Mouse (Mus musculus) intestine, embryonic 16.5 days (tissue): Measurements from ENCODE around the gene Cfap77. TPM values are rescaled to one million over a fixed set of nuclear protein-coding genes. Genes with fewer than 3 reads are reported as not detected.

ENCODE experiments used
- ATAC-seq: fragments of 200-750 bp; cut with Nextera tagmentation; 2 replicates; pipeline ENCODE4 v1.8.0; 2017; ENCODE audit warnings: moderate TSS enrichment, moderate library complexity
- H3K27ac ChIP-seq: fragments of 300-500 bp; sonication (generic); 2 replicates; pipeline ENCODE4 v1.5.1; 2014; ENCODE audit warnings: mild to moderate bottlenecking, low read length
- H3K27me3 ChIP-seq: fragments of 300-500 bp; sonication (generic); replicated peaks from 2 replicates; pipeline ENCODE4 v1.6.1; 2014; ENCODE audit warnings: low read length, control low read depth, mixed read lengths; ENCODE audit not compliant: control insufficient read depth, insufficient read depth
- H3K36me3 ChIP-seq: fragments of 300-500 bp; sonication (generic); 2 replicates; pipeline ENCODE4 v1.6.1; 2014; ENCODE audit warnings: low read length, control low read depth; ENCODE audit not compliant: control insufficient read depth, insufficient read depth
- H3K4me1 ChIP-seq: fragments of 300-500 bp; sonication (generic); 2 replicates; pipeline ENCODE4 v1.6.1; 2014; ENCODE audit warnings: low read length, control low read depth, mixed read lengths; ENCODE audit not compliant: control insufficient read depth, insufficient read depth
- H3K4me2 ChIP-seq: fragments of 300-500 bp; sonication (generic); 2 replicates; pipeline ENCODE4 v1.6.1; 2014; ENCODE audit warnings: low read depth, low read length, control low read depth
- H3K4me3 ChIP-seq: fragments of 300-500 bp; sonication (generic); 2 replicates; pipeline ENCODE4 v1.5.1; 2014; ENCODE audit warnings: mild to moderate bottlenecking, low read length
- H3K9ac ChIP-seq: fragments of 300-500 bp; sonication (generic); 2 replicates; pipeline ENCODE4 v1.6.1; 2014; ENCODE audit warnings: low read depth, low read length
- H3K9me3 ChIP-seq: fragments of 300-500 bp; sonication (generic); 2 replicates; pipeline ENCODE4 v1.6.1; 2016; ENCODE audit warnings: low read length, control low read depth; ENCODE audit not compliant: control insufficient read depth
- WGBS: fragments of 180-500 bp; shearing (Covaris S2); extraction: QIAGEN DNeasy Blood & Tissue Kit; methylation state at CpG from one replicate; pipeline ENCODE4 v1.1.7; 2014; 5-methylcytosine and 5-hydroxymethylcytosine counted together
- polyA plus RNA-seq: library from polyadenylated mRNA; unstranded; fragments of >200 nt; fragmentation: Nextera tagmentation; extraction: Ambion mirVana; gene quantifications from 2 replicates; pipeline ENCODE4 v1.2.1, GENCODE M21; 2015

The Cfap77 gene
- polyA plus RNA-seq, 1 experiment from 2014 or later, result 0.31 TPM

DNA sequence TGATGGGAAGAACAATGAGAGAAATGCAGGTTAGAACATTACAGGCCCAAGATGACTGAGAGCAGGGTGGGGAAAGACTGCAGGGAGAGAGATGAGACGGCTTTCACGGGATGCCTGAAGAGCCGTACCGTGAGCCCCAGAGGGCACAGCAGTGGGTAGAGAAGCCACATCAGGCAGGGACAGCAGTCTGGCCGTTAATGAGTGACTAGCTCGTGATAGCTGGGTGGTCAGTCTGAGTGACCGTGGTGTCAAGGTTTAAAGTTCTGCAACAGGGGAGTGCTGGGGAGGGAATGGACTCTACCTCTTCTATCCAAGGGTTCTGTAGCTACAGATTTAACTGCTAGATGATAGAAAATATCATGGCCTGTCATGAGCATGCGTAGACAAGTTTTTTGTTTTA is 19.2 kb downstream of the Cfap77 start:
- Histone ChIP-seq H3K27ac (no peak overlapping the region), H3K4me1 (no peaks in the 10 kb centered on the region), H3K27me3 (peaks cover 8% of the 10 kb centered on the region), H3K4me2 (no peak overlapping the region), H3K4me3 (no peak overlapping the region), H3K36me3 (no peaks in the 10 kb centered on the region), H3K9ac (no peak overlapping the region), H3K9me3 (no peaks in the 10 kb centered on the region)
- 63% methylated on average over 8 of the region's 8 CpGs for WGBS
- peak; percentile 53; the same call in 1 of the 2 replicates for ATAC-seq

GRCm38 (mm10) chr2:29034542-29035475 is 20.1 kb downstream of the Cfap77 start:
- Histone ChIP-seq H3K27me3 (no peaks in the 10 kb centered on the region), H3K9me3 (no peaks in the 10 kb centered on the region), H3K9ac (no peak overlapping the region), H3K4me2 (no peak overlapping the region), H3K36me3 (no peaks in the 10 kb centered on the region), H3K27ac (no peak overlapping the region), H3K4me3 (no peak overlapping the region), H3K4me1 (peaks cover 2% of the 10 kb centered on the region; the same call in 1 of the 2 replicates)
- WGBS, result 49% methylated on average over 20 of the region's 20 CpGs
- no peak for ATAC-seq

- no peak overlapping the region for H3K9ac ChIP-seq
- peaks cover 4% of the 10 kb centered on the region; the same call in 1 of the 2 replicates for H3K4me1 ChIP-seq
- no peaks in the 10 kb centered on the region for H3K27me3 ChIP-seq
- no peak overlapping the region for H3K27ac ChIP-seq
- H3K9me3 ChIP-seq, result no peaks in the 10 kb centered on the region
- no peak overlapping the region for H3K4me2 ChIP-seq
- H3K4me3 ChIP-seq, result no peak overlapping the region
- H3K36me3 ChIP-seq, result no peaks in the 10 kb centered on the region
- WGBS, result 96% methylated on average over 4 of the region's 4 CpGs
- no peak for ATAC-seq
Measured at GRCm38 (mm10) chr2:29031951-29032350, 22.9 kb downstream of the Cfap77 start.

GRCm38 (mm10) chr2:29030048-29030734 is 24.7 kb downstream of the Cfap77 start:
- Histone ChIP-seq H3K27ac (no peak overlapping the region), H3K4me3 (no peak overlapping the region), H3K4me2 (no peak overlapping the region), H3K27me3 (no peaks in the 10 kb centered on the region), H3K36me3 (no peaks in the 10 kb centered on the region), H3K9ac (no peak overlapping the region), H3K4me1 (peaks cover 4% of the 10 kb centered on the region; the same call in 1 of the 2 replicates), H3K9me3 (no peaks in the 10 kb centered on the region)
- 40% methylated on average over 20 of the region's 20 CpGs for WGBS
- ATAC-seq, result no peak

- no peak overlapping the region for H3K9ac ChIP-seq
- no peak overlapping the region for H3K4me3 ChIP-seq
- no peak overlapping the region for H3K4me2 ChIP-seq
- H3K9me3 ChIP-seq, result no peaks in the 10 kb centered on the region
- no peaks in the 10 kb centered on the region for H3K27me3 ChIP-seq
- no peak overlapping the region for H3K27ac ChIP-seq
- ATAC-seq, result no peak
- H3K4me1 ChIP-seq, result peaks cover 4% of the 10 kb centered on the region; the same call in 1 of the 2 replicates
- H3K36me3 ChIP-seq, result no peaks in the 10 kb centered on the region
- 80% methylated on average over 5 of the region's 5 CpGs for WGBS
Measured at GRCm38 (mm10) chr2:29025284-29025683, 29.6 kb downstream of the Cfap77 start.

GRCm38 (mm10) chr2:29023001-29023400 is 31.9 kb downstream of the Cfap77 start:
- Histone ChIP-seq H3K36me3 (no peaks in the 10 kb centered on the region), H3K4me3 (no peak overlapping the region), H3K9ac (no peak overlapping the region), H3K27ac (no peak overlapping the region), H3K27me3 (no peaks in the 10 kb centered on the region), H3K9me3 (no peaks in the 10 kb centered on the region), H3K4me2 (no peak overlapping the region), H3K4me1 (no peaks in the 10 kb centered on the region)
- ATAC-seq, result no peak
- WGBS, result 91% methylated on average over 7 of the region's 7 CpGs

GRCm38 (mm10) chr2:29021025-29021424 is 33.8 kb downstream of the Cfap77 start:
- Histone ChIP-seq H3K36me3 (no peaks in the 10 kb centered on the region), H3K4me1 (peaks cover 2% of the 10 kb centered on the region; the same call in 1 of the 2 replicates), H3K4me2 (no peak overlapping the region; the same call in 1 of the 2 replicates), H3K9ac (no peak overlapping the region), H3K4me3 (no peak overlapping the region), H3K27me3 (no peaks in the 10 kb centered on the region), H3K9me3 (no peaks in the 10 kb centered on the region), H3K27ac (no peak overlapping the region)
- WGBS, result 26% methylated on average over 17 of the region's 17 CpGs
- no peak for ATAC-seq

DNA sequence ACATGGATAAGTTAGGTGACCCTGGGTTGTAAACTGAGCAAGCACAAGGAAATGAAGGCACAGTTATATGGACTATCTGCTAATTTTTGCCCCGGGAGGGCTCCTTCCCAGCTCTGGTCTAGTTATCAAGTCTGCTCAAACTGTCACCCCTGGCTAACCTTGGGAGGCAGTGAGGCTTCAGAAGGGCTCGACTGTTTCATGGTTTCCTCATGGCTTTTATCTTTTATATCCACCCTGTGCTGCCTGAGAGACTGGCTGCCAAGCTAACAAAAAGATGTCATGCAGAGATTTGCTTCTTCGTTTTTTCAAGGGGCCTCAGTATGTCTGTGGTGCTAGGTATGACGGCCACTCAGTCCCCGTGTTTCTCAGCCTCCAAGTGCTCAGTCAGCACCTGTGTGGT is 36.2 kb downstream of the Cfap77 start:
- no peaks in the 10 kb centered on the region for H3K9me3 ChIP-seq
- H3K27ac ChIP-seq, result no peak overlapping the region
- no peak overlapping the region for H3K4me2 ChIP-seq
- 53% methylated on average over 5 of the region's 5 CpGs for WGBS
- no peaks in the 10 kb centered on the region for H3K36me3 ChIP-seq
- no peak overlapping the region for H3K4me3 ChIP-seq
- ATAC-seq, result no peak
- no peaks in the 10 kb centered on the region for H3K27me3 ChIP-seq
- peaks cover 3% of the 10 kb centered on the region; the same call in 1 of the 2 replicates for H3K4me1 ChIP-seq
- no peak overlapping the region for H3K9ac ChIP-seq
